Mouse (Mus musculus) brain, embryonic 14.5 days (tissue): ENCODE data around the gene Oaz2.

Source experiments
- CTCF ChIP-seq: fragments of 200-500 bp; IDR thresholded peaks from 2 replicates; pipeline ENCODE4 v1.5.1; 2012; ENCODE audit warnings: inconsistent platforms, mild to moderate bottlenecking, moderate library complexity, borderline replicate concordance; ENCODE audit not compliant: insufficient read depth, insufficient read length; ENCODE audit errors: extremely low read depth
- POLR2A ChIP-seq: fragments of 200-500 bp; IDR thresholded peaks from 2 replicates; pipeline ENCODE4 v1.6.1; 2012; ENCODE audit warnings: mild to moderate bottlenecking, inconsistent platforms, borderline replicate concordance; ENCODE audit not compliant: poor library complexity, insufficient read depth, insufficient read length, severe bottlenecking; ENCODE audit errors: extremely low read depth

- TF ChIP-seq CTCF (no peak), POLR2A (no peak)
These were observed 5.2 kb downstream of the Oaz2 start for GRCm38 (mm10) chr9:65672996-65673395.
